Mouse (Mus musculus): ENCODE measurements at regions not wholly inside any gene's neighbourhood (a gene's known extent, or its start where the extent isn't known, plus 50 kb on each side); places are given as distances from the start of the nearest gene placed in this dataset.
"Not testable (repeated sequence)": the region's sequence is repeated elsewhere in the genome, so short reads cannot be mapped to it uniquely, and the experiment has no call there.

GRCm38 (mm10) chr2:129942824-129943223, 69.3 kb upstream of the Tgm3 start:
- no peak overlapping the region for H3K9ac ChIP-seq (replicated peaks; ENCODE audit: low read depth, low read length)
- peaks cover 2% of the 10 kb centered on the region; the same call in 1 of the 2 replicates for H3K4me1 ChIP-seq (replicated peaks; ENCODE audit: control insufficient read depth, insufficient read depth, low read length)
- no peak for ATAC-seq
- H3K36me3 ChIP-seq (ENCODE audit: control insufficient read depth, insufficient read depth), result no peaks in the 10 kb centered on the region
- no peaks in the 10 kb centered on the region for H3K9me3 ChIP-seq (ENCODE audit: control insufficient read depth, low read length)
- no peak overlapping the region for H3K27ac ChIP-seq (ENCODE audit: low read length)
- 85% methylated on average over 4 of the region's 4 CpGs for WGBS
- no peak overlapping the region for H3K4me2 ChIP-seq (ENCODE audit: low read length)
- H3K4me3 ChIP-seq (replicated peaks; ENCODE audit: low read length), result no peak overlapping the region
- H3K27me3 ChIP-seq (replicated peaks; ENCODE audit: control insufficient read depth, insufficient read depth, low read length), result no peaks in the 10 kb centered on the region

DNA sequence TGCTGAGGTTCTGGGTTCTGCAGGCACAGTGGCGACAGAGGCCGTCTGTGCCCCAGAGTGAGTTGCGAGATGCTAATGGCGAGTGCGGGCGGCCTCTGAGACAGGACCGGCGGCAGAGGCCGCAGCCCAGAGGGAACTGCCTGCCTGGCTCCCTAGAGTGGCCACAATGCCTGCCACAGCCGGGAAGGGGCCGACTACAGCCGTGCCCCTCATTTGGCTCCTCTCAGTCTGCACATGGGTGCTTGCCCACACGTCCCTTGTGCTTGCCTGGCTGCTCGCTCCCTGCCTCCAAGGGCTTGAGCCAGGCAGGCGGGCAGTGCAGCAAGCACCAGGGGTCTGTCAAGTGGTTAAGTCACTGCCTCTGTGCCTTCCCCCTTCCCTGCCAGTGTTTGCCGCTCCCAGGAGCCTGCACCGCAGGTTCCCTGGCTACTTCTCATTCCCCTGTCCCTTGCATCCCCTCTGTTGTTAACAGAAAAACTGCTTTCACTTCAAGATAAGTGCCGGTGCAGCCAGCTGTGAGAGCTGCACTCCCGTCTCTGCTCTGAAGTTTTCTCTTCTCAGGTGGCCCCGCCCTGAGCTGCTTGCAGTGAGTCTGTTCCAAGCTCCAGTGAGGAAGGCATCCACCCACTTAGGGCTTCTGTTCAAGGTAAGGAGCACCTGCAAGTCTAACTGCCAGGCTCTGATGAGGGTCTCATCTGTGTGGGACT, 64.1 kb upstream of the Tgm3 start:
- no peaks in the 10 kb centered on the region for H3K9me3 ChIP-seq (ENCODE audit: control insufficient read depth, low read length)
- peak overlapping the region; percentile 21; the same call in 1 of the 2 replicates for H3K4me2 ChIP-seq (ENCODE audit: low read length)
- 0 out of 2 replicates have a peak overlapping the region, but pooled peaks have one; percentile 6 for H3K9ac ChIP-seq (replicated peaks; ENCODE audit: low read depth, low read length)
- H3K27ac ChIP-seq (ENCODE audit: low read length), result no peak overlapping the region
- no peak for ATAC-seq
- 30% methylated on average over 20 of the region's 20 CpGs for WGBS
- no peaks in the 10 kb centered on the region for H3K27me3 ChIP-seq (replicated peaks; ENCODE audit: control insufficient read depth, insufficient read depth, low read length)
- no peaks in the 10 kb centered on the region for H3K36me3 ChIP-seq (ENCODE audit: control insufficient read depth, insufficient read depth)
- H3K4me1 ChIP-seq (replicated peaks; ENCODE audit: control insufficient read depth, insufficient read depth, low read length), result peaks cover 3% of the 10 kb centered on the region; the same call in 1 of the 2 replicates
- no peak overlapping the region for H3K4me3 ChIP-seq (replicated peaks; ENCODE audit: low read length)

GRCm38 (mm10) chr2:129949786-129950185, 62.4 kb upstream of the Tgm3 start:
- not testable (repeated sequence) for ATAC-seq; H3K4me1 ChIP-seq (replicated peaks; ENCODE audit: control insufficient read depth, insufficient read depth, low read length); H3K27me3 ChIP-seq (replicated peaks; ENCODE audit: control insufficient read depth, insufficient read depth, low read length); H3K36me3 ChIP-seq (ENCODE audit: control insufficient read depth, insufficient read depth); H3K4me2 ChIP-seq (ENCODE audit: low read length); H3K27ac ChIP-seq (ENCODE audit: low read length); H3K9me3 ChIP-seq (ENCODE audit: control insufficient read depth, low read length); H3K4me3 ChIP-seq (replicated peaks; ENCODE audit: low read length); H3K9ac ChIP-seq (replicated peaks; ENCODE audit: low read depth, low read length)
- WGBS, result 91% methylated on average over 6 of the region's 6 CpGs

- no peak overlapping the region for H3K4me3 ChIP-seq (replicated peaks; ENCODE audit: low read length)
- peaks cover 3% of the 10 kb centered on the region; the same call in 1 of the 2 replicates for H3K4me1 ChIP-seq (replicated peaks; ENCODE audit: control insufficient read depth, insufficient read depth, low read length)
- no peaks in the 10 kb centered on the region for H3K36me3 ChIP-seq (ENCODE audit: control insufficient read depth, insufficient read depth)
- H3K9me3 ChIP-seq (ENCODE audit: control insufficient read depth, low read length), result no peaks in the 10 kb centered on the region
- H3K4me2 ChIP-seq (ENCODE audit: low read length), result no peak overlapping the region
- no peaks in the 10 kb centered on the region for H3K27me3 ChIP-seq (replicated peaks; ENCODE audit: control insufficient read depth, insufficient read depth, low read length)
- no peak overlapping the region for H3K27ac ChIP-seq (ENCODE audit: low read length)
- ATAC-seq, result no peak
- H3K9ac ChIP-seq (replicated peaks; ENCODE audit: low read depth, low read length), result no peak overlapping the region
- 87% methylated on average over 4 of the region's 4 CpGs for WGBS
Measured at GRCm38 (mm10) chr2:129952486-129952885, 59.7 kb upstream of the Tgm3 start.

DNA sequence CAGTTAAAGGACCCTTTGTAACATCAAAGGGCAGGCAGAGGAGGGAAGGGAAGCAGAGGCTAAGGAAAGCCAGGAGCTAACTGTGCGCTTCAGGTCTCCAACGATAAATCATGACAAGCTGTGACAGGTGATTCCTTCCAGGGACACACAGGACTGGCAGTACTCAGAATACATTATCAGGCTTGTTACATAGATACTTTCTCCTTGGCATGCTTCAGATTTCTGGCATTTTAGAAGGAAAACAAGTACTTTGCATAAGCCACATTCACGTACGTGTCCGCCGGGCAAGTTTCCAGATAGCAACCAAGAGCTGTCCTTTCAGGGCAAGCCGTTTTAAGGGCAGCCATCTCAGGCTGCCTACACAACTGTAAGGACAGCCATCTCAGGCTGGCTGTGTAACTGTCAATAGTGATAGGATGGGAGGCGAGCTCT, 56.9 kb upstream of the Tgm3 start:
- no peak overlapping the region for H3K4me3 ChIP-seq (replicated peaks; ENCODE audit: low read length)
- no peak overlapping the region for H3K27ac ChIP-seq (ENCODE audit: low read length)
- no peak overlapping the region for H3K9ac ChIP-seq (replicated peaks; ENCODE audit: low read depth, low read length)
- no peak overlapping the region for H3K4me2 ChIP-seq (ENCODE audit: low read length)
- WGBS, result 62% methylated on average over 8 of the region's 8 CpGs
- H3K9me3 ChIP-seq (ENCODE audit: control insufficient read depth, low read length), result no peaks in the 10 kb centered on the region
- H3K27me3 ChIP-seq (replicated peaks; ENCODE audit: control insufficient read depth, insufficient read depth, low read length), result no peaks in the 10 kb centered on the region
- H3K4me1 ChIP-seq (replicated peaks; ENCODE audit: control insufficient read depth, insufficient read depth, low read length), result no peaks in the 10 kb centered on the region
- H3K36me3 ChIP-seq (ENCODE audit: control insufficient read depth, insufficient read depth), result no peaks in the 10 kb centered on the region
- no peak for ATAC-seq

- Histone ChIP-seq H3K9me3 (ENCODE audit: control insufficient read depth, low read length) (no peaks in the 10 kb centered on the region), H3K27ac (ENCODE audit: low read length) (no peak overlapping the region), H3K4me2 (ENCODE audit: low read length) (no peak overlapping the region), H3K27me3 (replicated peaks; ENCODE audit: control insufficient read depth, insufficient read depth, low read length) (no peaks in the 10 kb centered on the region), H3K9ac (replicated peaks; ENCODE audit: low read depth, low read length) (no peak overlapping the region), H3K4me1 (replicated peaks; ENCODE audit: control insufficient read depth, insufficient read depth, low read length) (no peaks in the 10 kb centered on the region), H3K36me3 (ENCODE audit: control insufficient read depth, insufficient read depth) (no peaks in the 10 kb centered on the region), H3K4me3 (replicated peaks; ENCODE audit: low read length) (no peak overlapping the region)
- no peak for ATAC-seq
- WGBS, result 54% methylated on average over 3 of the region's 3 CpGs
Measured at GRCm38 (mm10) chr2:129958120-129958519, 54.0 kb upstream of the Tgm3 start.

DNA sequence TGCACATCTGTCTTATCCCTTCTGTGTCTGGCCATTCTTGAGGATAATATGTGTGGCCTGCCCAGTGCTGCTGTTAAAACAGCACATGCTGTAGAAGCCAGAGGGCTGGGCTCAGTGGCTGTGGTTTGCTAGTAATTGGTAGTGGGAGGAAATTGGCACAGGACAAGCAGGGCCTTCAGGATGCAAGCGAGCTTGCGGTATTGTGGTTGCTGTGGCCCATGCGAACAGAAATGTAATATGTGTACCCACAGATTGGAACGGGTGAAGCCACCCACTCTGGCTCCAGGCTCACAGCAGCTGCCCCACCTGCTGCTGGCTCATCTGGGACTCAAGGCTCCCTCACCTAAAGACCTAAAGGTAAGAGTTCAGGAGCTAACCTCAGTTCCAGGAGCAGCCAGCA, 51.8 kb upstream of the Tgm3 start:
- Histone ChIP-seq H3K27ac (ENCODE audit: low read length) (no peak overlapping the region), H3K4me2 (ENCODE audit: low read length) (no peak overlapping the region), H3K36me3 (ENCODE audit: control insufficient read depth, insufficient read depth) (no peaks in the 10 kb centered on the region), H3K9me3 (ENCODE audit: control insufficient read depth, low read length) (no peaks in the 10 kb centered on the region), H3K4me3 (replicated peaks; ENCODE audit: low read length) (no peak overlapping the region), H3K4me1 (replicated peaks; ENCODE audit: control insufficient read depth, insufficient read depth, low read length) (no peaks in the 10 kb centered on the region), H3K27me3 (replicated peaks; ENCODE audit: control insufficient read depth, insufficient read depth, low read length) (no peaks in the 10 kb centered on the region), H3K9ac (replicated peaks; ENCODE audit: low read depth, low read length) (no peak overlapping the region)
- WGBS, result 89% methylated on average over 4 of the region's 4 CpGs
- ATAC-seq, result no peak

DNA sequence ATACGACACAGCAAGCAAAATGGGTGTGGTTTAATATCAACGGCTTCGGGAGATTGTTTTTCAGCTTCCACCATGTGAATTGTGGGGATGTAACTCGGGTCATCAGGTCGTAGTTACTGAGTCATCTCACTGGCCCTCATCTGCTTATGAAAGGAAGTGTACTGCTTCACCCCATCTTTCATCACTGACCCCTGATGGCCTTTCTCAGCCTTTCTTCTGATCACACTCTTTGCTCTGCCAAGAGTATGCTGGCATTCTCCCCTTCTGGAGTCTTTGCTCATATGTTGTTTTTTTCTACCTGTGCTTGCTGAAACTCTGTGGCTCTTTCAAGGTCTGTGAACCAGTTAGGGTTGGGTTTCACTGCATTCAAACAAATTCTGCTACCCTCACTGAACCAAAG, 50.6 kb upstream of the Tgm3 start:
- Histone ChIP-seq H3K9ac (replicated peaks; ENCODE audit: low read depth, low read length) (no peak overlapping the region), H3K4me3 (replicated peaks; ENCODE audit: low read length) (no peak overlapping the region), H3K4me2 (ENCODE audit: low read length) (no peak overlapping the region), H3K27ac (ENCODE audit: low read length) (no peak overlapping the region), H3K36me3 (ENCODE audit: control insufficient read depth, insufficient read depth) (no peaks in the 10 kb centered on the region), H3K4me1 (replicated peaks; ENCODE audit: control insufficient read depth, insufficient read depth, low read length) (no peaks in the 10 kb centered on the region), H3K27me3 (replicated peaks; ENCODE audit: control insufficient read depth, insufficient read depth, low read length) (no peaks in the 10 kb centered on the region), H3K9me3 (ENCODE audit: control insufficient read depth, low read length) (no peaks in the 10 kb centered on the region)
- no peak for ATAC-seq
- 74% methylated on average over 5 of the region's 5 CpGs for WGBS
